Mouse (Mus musculus) cerebellum, adult 11-12 months (tissue): ENCODE measurements around the gene Foxk1.

ENCODE experiments used
- DNase-seq: peaks from one replicate; pipeline ENCODE4 v3.0.0; 2022

Foxk1 gene

DNA sequence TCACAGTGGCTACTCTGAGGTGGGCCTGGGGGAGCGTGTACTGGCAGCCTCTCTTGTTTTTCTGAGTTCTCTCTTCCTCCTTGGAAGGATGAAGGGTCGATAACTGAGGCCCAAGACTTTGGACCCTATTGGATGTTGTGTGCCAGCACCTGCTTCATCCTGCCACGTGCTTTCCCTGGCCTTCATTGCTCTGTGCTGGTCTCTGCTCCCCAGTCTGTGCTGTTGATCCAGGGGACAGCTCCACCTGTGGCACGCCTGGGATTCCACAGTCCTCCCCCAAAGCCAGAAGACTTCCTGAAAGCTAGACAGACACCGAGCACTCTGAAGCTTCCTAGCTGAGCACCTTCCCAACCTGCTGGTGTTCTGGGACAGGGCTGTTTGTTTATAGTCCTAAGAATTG is 20.6 kb downstream of the Foxk1 start:
- DNase-seq, result no peak

DNA sequence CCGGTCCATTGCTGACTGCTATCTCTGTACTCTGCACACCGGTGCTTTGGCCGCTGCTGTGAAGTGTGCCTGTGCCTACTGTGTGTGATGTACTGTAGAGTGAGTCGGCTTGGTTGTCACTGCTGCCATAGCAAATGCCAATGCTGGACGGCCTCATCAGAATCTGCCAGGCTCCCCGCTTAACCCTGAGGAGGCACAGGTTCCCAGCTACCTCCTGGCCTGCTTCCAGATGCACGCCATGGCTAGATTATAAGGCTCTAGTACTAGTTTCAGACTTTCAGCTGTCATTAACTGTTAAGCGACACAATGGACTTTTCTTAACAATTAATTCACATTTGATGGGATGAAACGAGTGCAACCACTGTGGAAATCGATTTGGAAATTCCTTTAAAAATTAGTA is 21.8 kb downstream of the Foxk1 start:
- DNase-seq, result no peak

DNA sequence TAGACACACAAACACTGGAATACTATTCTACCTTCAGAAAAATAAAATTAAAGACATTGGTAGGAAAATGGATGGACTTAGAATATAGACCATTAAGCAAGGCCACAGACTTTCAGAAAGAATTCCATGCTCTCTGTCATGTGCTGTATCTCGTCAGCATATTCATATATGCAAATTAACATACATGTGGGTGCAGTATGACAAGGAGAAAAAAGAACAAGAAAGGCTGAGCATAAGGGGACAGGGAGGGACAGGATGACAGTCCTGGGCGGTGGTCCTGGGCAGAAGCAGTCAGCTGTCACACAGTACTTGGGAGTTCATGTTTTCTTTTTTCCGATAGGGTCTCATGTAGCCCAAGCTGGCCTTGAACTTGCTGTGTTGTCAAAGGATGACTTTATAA is 22.4 kb downstream of the Foxk1 start:
- no peak for DNase-seq

DNA sequence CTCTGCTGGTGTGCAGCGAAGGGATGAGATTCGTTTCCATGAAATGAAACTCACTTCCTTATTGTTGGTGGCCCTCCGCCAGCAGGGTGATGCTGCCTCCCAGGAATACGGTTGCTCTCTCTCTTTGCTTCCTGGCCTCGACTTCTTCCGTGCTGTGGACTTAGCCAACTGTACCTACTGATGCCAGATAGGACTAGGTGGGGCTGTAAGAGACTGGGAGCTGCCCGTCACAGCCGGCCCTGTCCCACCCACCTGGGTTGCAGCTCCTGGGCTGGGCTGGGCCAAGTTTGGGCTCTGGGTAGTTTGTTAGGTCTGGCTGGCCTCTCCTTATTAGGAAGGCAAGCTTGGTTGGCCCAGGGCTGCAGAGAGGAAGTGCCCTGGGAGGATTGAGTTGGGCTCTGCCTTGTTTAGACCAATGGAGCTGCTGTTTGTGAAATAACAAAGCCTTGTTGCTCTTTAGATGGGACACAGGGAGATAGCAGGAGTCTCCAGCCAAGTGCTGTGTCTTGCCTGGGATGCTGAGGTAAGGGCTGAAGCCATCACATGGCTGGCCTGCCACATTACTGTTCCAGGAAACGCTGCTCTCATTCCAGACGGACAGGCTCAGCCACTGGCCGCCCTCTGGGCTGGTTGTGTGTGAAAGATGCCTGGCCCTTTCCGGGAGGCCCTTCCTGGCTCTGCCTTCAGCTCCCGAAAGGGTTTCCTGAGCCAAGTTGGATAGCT is 23.5 kb downstream of the Foxk1 start:
- DNase-seq, result peak; percentile 75

DNA sequence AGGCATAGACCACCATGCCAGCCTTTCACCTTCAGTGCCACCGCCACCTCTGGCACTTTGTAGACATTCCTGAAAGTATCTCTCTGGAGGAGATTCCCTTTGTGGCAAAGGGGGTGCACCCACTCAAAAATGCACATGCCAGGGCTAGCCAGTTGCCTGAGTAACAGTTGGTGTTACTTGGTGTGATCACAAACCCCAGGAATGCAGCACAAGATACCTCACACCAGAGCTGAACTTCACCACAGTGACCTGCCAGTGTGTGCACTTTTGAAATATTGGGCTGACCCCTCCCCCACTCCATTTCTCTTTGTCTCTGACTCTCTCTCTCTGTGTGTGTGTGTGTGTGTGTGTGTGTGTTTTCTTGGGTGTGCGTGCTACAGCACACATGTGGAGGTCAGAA is 25.2 kb downstream of the Foxk1 start:
- no peak for DNase-seq

DNA sequence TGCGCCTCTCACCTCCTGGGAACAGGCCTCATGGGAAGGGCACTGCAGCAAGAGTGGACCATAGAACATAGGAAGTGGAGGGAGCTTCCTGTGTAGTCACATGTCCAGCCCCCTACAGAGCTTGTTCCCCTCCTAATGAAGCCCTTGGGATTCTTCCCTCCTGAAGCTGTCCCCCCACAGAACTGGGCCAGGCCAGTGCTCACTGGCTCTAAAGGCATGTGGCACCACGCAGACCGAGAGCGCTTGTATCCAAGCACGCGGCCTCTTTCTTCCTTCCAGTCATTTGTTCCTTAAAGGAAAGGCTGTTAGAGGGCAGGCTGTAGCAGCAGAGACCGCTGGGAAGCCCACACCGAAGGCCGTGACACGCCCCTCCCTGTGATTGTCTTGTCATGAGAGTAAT is 26.6 kb downstream of the Foxk1 start:
- no peak for DNase-seq

DNA sequence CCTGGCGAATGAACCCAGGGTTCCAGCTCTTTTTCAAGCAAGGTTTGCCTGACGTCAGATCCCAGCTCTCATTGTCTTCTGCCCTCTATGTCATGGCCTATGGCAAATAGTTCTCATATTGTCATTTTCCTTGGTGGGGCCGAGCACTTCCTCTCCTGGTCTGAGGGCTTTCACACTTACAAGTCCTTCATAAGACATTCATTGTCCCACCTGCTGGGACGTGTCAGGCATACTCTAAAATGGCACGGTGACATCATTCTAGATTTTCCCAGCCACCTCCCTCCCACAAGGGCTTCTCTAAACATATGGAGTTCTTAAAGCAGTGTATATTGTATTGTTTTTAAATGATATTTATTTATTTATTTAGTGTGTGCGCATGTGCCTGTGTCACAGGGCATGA is 27.4 kb downstream of the Foxk1 start:
- no peak for DNase-seq

DNA sequence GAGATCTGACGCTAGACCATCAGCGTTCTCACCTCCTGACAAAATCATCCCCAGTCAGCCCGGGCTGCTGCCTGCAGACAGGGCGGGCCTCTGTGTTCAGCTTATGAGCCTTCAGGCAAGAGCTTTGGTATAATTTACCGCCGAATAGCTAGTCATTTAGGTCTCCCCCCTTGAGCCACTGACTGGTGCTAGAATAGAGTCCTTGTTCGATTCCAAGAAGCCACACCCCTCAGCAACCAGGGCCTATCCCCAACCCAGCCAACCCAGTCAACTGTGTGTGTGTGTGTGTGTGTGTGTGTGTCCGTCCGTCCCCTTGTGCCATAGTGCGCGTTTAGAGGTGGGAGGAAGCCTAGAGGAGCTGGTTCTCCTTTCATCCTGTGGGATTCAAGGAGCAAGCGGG is 29.7 kb downstream of the Foxk1 start:
- no peak for DNase-seq

DNA sequence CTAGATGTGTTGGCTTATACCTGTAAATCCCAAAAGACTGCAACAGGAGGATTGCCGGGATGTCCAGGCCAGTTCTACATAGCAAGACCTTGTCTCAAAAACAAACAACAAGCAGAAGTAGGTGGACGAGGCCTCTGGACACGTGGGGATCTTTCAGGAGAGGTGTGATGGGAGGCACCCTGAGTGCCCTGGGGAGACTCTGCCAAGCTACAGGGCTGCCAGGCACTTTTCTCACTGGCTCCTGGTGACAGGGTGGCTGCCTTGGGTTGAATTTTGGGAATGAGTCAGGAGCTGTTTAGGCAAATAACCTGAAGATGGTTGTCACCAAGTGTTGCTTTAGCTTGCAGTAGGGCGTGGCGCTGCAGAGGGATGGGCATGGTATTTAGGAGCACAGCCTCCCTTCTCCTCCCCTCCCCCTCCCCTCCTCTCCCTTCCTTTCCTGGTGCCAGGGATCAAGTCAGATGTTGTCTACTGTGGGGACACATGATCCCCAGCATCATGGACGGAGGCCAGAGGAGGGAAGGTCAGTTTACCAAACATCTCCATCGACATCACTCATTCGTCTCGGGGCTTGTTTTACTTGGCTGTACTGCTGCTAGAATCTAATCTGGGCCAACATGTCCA is 30.6 kb downstream of the Foxk1 start:
- DNase-seq, result no peak

DNA sequence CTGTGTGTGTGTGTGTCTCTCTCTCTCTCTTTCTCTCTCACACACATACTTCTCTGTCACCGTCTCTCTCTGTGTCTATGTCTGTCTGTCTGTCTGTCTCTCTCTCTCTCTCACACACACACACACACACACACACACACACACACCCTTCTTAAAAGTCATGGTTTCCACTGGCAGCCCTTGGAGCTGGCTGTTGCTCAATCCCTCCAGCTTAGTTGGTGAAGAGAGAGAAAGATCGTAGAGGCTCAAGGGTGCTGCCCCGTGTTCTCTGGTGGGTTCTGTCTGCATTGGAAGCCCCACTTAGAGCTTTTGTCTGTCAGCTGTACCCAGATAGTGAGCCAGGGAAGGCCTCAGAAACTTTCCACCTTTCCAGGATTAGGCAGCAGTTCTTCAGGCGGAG is 31.4 kb downstream of the Foxk1 start:
- DNase-seq, result no peak

DNA sequence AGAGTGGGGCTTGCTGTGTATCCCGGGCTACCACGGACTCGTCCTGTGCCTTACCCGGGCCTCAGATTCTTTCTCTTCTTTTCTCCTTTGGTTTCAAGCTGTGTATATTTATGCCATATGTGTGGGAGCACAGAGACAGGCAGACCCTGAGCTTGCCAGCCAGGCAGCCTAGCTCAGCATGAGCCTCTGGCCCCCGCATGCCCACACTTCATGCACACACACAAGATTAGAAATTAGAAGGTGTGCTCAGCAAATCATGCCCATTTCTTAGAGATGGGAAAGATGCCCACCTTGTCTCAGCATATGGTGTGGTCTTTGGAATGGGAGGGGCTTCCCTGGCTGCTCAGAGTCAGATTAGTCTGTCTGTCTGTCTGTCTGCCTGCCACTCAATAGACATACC is 32.8 kb downstream of the Foxk1 start:
- no peak for DNase-seq

DNA sequence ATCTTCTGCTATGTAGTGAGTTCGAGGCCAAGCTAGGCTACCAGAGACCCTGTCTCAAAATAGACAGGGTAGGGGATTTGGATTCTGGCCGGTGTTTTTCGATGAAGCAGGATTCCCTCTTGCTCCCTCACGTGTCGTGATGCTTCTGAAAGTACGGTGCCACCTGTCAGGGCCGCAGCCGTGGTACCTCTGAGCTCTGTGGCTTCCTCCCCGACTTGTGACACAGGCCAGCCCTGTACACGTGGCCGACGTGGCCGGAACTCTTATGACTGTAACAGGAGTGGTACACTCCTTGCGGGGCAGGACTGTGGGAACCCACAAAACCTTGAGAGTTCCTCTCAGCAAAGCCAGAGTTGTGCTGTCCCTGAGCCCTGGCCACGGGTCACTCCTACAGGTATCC is 34.4 kb downstream of the Foxk1 start:
- DNase-seq, result no peak

DNA sequence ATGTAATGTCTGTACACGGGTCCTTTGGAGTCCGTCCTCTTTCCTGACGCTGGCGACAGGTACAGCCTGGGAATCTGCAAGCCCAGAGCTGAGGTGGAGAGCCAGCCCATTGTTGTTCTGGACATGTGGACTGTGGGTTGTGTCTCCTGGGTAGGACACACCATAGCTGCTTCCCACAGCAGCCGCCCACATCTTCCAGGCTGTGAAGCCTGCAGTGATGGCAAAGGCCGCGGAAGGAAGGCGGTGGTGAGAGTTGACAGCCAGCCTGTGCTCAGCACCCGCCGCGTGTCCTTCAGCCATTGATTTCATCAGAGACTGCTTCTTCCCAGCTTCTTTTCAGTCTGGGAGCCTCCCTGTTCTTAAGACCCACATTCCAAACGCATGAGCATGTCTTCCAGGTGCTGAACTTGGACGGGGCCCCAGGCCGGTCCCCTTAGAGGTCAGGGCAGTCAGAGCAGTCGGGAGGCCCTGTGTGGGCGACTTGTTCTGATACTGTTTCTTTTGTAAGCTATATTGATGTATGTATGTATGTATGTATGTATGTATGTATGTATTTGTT is 37.2 kb downstream of the Foxk1 start:
- no peak for DNase-seq

DNA sequence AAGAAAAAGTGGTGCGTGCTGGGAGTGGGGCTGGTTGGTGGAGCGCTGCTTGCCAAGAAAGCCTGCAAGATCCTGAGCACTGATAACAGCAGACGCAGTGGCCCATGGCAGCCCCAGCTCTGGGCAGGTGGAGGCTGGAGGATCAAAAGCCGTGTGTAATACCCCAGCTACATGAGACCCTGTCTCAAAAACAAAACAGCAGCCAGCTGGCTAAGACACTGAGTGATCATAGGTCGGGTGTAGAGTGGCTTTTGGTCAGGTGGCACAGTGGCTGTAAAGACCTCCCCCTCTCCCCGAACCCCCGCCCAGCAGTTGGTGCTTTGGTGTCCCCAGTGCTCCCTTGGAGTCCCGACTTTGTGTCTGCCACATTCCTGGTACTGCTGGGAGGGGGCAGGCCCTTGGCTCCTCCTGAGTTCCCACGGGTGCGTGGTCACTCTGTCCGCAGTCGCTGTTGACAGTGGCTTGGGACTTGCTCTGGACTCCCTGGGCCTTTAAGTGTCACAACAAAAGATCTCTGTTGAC is 38.7 kb downstream of the Foxk1 start:
- DNase-seq, result no peak

DNA sequence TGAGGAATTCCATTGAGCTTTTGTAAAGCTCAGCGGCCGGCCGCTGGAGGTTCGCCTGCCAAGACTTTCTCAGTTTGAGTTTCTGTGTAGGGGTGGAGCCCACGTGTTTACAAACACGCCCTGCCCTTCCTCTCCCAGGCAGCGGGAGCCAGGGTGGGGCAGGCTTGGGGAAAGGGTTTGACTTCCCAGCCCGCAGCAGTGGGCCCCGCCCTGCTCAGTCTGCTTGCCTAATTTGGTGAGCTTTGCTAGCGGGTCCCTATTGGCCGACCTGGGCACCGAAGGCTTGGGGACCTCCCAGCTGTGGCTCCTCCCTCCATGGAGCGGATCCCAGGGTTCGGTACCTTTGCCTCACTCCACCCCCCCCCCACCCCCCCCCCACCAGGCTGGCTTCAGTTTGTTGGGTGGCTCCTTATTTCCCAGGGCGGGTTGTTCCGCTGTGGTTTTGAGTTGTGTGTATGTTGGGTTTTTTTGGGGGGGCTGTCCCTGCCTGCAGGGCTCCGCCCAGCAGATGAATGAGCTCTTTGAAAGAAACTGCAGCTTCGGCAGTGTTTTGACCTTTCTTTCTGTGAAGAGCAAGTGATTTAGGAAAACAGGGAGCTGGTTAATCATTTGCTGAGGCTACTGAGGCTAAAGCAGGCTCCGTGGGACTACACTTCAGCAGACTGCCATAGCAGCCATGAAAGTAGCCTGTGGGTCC is 39.3 kb downstream of the Foxk1 start:
- DNase-seq, result peak; percentile 48

DNA sequence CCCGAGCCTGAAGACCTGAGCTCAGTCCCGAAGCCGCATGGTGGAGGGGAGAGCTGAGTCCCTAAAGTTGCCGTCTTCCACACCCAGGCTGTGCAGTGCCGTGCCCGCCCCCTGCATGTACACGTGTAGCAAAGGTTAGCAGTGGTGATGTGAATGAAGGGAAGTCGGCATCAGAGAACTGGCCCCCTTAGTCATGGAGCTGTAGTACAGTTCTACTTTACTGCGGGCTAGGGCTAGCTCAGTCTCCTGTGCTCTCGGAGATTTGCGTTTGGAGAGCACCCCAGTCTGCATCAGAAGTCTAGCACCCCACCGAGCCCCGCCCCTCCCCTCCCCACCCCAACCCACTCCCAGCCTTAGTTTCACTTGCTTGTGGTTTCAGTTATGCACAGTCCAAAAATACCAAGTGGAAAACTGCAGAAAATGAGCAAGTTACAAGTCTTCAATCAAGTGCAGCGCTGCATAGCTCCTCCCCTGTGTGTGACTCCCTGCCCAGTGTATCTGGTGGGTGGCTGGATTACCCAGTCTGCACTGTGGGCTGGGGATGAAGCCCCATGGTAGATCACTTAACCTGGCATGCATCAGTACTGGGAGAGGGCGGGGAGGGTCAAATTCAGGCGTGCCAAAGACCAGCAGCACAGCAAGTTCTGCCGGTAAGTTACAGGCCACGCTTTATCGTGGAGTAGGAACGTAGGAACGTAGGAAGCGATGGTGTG is 40.2 kb downstream of the Foxk1 start:
- no peak for DNase-seq

DNA sequence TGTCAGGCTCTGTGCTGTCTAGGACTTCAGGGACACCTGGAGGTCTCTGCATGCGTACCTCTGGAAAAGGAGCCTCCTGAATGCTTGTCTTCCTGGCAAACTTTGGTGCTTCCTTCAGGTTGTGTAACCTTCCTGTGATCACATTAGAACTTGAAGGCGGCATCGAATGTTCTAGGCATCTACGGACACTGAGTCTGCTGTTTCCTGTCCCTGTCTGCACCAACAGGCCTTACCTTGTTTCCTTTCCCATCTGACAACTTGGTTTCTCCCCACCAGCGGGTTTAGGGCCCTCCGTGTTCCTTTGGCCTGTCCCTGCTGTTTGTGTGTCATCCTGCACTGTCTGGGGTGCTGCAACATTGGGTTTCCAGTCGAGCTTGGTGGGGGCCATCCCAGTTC is 40.7 kb downstream of the Foxk1 start:
- no peak for DNase-seq

DNA sequence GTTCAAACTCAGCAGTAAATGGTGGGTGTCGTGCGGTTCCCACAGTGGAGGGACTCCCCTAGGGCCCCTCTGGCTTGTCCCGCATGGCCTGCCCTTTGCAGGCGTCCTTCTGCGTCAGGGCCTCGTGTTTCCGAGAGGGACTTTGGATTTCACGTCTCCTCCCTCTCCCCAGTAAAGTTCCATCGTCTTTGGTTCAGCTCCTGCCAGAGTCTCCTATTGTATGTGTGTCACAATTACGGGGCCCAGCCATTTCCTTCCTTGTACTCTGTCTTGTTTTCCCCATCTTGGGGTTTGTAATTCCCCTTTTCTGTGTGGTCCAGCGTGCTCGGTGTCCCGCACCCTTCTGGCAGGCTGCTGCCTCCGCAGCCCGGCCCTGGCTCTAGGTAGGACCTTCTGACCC is 42.2 kb downstream of the Foxk1 start:
- DNase-seq, result no peak

DNA sequence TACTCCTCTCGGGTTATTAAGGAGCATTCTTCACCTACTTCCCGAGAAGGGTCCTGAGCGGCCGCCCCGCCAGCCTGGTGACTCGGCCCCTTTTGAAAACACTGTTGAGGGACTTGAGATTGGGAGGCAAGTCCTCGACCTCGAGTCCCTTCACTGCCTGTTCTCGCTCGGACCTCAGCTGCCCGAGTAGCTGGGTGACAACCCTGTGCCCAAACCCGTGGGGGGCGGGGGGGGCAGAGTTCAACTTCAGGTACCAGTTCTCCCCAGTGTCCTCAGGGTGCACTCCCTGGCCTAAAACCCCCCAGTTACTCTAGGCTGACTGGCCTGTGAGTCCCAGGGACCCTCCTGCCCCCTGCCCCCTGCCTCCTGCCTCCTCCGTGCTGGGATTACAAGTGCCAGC is 42.7 kb downstream of the Foxk1 start:
- DNase-seq, result no peak

DNA sequence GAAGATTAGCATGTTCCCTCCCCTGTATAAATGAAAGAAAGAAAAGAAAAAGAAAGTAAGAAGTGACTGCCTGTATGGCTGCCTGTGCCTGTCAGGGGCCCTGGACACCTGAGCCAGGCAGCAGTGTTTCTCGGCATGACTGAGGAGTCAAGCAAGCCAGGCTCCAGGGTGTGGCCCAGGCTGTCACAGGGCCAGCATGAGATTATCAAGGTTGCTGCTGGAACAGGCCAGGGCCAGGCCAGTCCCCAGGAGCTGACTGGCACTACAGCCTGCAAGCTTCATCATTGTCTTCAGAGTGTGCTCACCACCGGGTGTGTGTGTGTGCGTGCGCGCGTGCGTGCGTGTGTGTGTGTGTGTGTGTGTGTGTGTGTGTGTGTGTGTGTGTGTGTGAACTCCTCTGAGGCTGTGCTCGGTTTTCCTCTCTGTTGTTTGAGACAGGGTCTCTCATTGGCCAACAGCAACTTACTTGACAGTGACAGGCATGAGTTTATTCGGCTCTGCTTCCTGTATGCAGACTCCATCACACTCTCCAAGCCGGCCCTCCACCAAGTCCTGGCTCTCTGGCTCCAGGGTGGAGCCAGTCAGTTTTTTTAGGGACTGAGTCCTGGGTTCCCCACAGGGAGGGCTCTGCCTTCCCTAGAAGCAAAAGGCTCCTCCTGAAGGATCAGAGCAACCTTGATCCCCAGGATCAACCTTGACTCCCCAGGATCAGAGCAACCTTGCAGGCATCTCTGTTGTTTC is 43.7 kb downstream of the Foxk1 start:
- no peak for DNase-seq

DNA sequence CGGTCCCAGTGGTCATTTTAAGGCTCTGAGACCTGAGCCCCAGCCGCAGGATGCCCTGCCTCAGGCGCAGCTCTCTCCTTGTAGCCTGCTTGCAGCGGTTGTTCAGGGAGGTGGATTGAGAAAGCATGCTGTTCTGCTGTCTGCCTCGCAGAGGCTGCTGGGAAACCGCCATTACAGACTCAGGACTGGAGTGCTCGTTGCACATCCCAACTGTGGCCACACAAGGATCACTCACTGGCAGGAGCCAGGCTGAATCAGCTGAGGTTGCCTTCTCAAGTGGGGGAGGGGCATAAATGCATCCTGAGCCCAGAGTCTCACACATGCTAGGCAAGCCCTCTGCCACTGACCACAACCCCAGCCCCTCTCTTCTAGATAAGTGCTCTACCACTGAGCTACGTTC is 44.4 kb downstream of the Foxk1 start:
- DNase-seq, result no peak

DNA sequence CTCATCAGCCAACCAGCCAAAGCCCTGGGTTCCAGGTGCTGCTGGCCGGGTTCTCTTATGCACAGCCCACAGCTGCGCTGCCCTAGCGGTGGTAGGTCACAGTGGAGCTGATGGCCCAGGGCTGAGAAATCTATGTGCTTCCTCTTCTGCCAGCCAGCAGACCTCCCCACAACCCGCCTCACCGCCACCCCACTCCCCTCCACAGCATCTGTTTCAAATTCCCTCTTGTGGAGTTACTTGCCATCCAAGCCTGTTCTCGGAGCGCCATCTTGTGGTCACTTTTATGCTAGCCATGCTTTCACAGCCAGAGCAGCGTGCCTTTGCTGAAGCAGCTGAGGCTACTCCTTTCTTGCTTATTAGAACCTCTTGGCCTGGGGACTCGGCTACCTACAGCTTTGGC is 46.8 kb downstream of the Foxk1 start:
- DNase-seq, result peak; percentile 73

DNA sequence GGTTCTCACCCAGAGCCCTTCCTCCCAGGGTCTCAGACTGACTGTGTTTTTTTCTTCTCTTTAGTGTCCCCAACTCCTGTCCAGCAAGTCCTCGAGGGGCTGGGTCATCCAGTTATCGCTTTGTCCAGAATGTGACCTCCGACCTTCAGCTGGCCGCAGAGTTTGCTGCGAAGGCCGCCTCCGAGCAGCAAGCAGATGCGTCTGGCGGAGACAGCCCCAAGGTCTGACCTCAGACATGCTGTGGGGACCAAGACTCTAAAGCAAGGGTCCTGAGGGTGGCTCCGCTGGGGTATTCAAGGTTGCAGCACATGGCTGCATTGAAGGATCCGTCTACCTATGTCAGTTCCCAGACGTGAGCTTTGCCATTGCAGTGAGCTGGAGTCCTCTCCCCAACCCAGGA is 47.3 kb downstream of the Foxk1 start:
- no peak for DNase-seq
